Mouse (Mus musculus): ENCODE results near the gene Tmem150c. TPM values are rescaled to one million over a fixed set of nuclear protein-coding genes. Genes with fewer than 3 reads are reported as not detected.

Tmem150c gene
- polyA plus RNA-seq, 1 experiment from 2014 or later: 0.11 TPM

DNA sequence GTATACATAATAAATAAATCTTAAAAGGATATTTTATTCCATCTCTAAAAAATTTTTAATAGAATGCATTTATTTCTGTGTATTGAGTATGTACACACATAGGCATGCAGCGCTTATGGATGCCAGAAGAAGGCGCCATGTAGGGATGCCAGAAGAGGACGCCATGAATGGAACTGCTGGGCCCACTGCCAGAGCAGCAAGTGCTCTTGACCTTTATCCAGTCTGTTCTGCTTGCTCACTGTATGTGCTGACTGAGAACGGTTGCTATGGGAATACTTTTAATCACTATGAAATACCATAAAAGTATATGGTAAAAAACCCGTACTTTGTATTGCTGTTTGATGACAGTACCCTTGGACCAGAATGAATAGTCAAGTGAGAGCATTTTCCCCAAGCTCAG is 116.2 kb downstream of the Tmem150c start:
- WGBS (ENCODE audit: missing documents): 92% methylated on average over 5 of the region's 5 CpGs
- Histone ChIP-seq H3K36me3 (ENCODE audit: inconsistent target) (no peaks in the 10 kb centered on the region), H3K27ac (no peak overlapping the region), H3K79me2 (ENCODE audit: inconsistent target) (peaks cover 86% of the 10 kb centered on the region), H3K4me3 (ENCODE audit: inconsistent target) (no peak overlapping the region)

DNA sequence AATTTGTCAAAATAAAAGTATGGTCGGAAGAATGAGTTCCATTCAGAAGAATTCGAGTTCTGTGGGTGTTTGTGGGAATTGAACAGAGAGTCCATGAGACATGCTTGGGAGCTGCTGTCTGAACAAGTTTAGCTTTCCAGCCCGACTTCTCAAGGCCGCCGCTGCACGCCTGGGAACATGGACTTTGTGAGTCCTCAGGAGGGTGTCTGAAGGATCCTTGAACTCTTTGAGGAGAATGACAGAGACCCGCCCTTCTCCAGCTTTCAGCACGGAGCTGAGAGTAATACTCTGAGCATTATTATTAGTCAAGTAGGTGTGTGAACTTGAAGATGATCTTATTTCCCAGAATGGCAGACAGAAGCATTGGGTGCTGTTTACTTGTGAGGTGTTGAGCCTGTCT is 117.1 kb downstream of the Tmem150c start:
- H3K27ac ChIP-seq: no peak overlapping the region
- H3K36me3 ChIP-seq (ENCODE audit: inconsistent target): no peaks in the 10 kb centered on the region
- peaks cover 86% of the 10 kb centered on the region for H3K79me2 ChIP-seq (ENCODE audit: inconsistent target)
- WGBS (ENCODE audit: missing documents): 96% methylated on average over 8 of the region's 8 CpGs
- no peak overlapping the region for H3K4me3 ChIP-seq (ENCODE audit: inconsistent target)

GRCm38 (mm10) chr5:100041272-100041671 is 118.3 kb downstream of the Tmem150c start:
- Histone ChIP-seq H3K79me2 (ENCODE audit: inconsistent target) (peaks cover 86% of the 10 kb centered on the region), H3K4me3 (ENCODE audit: inconsistent target) (no peak overlapping the region), H3K36me3 (ENCODE audit: inconsistent target) (0 out of 2 replicates have a peak, but pooled peaks cover 3% of the 10 kb centered on the region), H3K27ac (no peak overlapping the region)
- 80% methylated on average over 4 of the region's 4 CpGs for WGBS (ENCODE audit: missing documents)

DNA sequence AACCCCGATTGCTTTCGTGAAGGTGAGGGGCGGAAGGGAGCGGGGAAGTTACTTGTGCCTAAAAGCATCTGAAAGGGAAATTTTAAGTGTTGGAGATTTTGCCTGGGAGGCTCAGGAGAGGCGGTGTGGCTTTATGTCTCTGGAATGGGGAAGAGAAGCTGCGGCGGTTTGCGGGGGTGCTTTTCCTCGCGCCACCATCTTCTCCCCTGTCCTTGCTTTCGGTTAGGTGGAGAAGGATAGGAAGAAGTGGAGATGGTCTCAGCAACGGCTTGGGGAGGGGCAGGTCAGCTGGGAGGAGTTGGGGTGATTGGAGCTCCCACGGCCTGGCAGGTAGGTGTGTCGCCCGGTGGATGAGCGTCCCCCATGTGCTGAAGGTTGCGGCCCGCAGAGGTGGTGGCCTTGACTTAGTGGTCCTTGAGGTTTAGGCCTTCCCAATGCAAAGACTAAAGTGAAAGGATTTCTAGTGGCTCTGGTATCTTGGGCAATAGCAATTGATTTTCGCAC is 119.3 kb downstream of the Tmem150c start:
- peak overlapping the region; percentile 91 for H3K4me3 ChIP-seq (ENCODE audit: inconsistent target)
- H3K27ac ChIP-seq: peak overlapping the region; percentile 64
- peaks cover 86% of the 10 kb centered on the region for H3K79me2 ChIP-seq (ENCODE audit: inconsistent target)
- WGBS (ENCODE audit: missing documents): 2% methylated on average over 19 of the region's 19 CpGs
- H3K36me3 ChIP-seq (ENCODE audit: inconsistent target): peaks cover 12% of the 10 kb centered on the region

- Histone ChIP-seq H3K27ac (peak within 1 kb of the TSS; percentile 64), H3K79me2 (ENCODE audit: inconsistent target) (peaks cover 86% of the 10 kb centered on the region), H3K4me3 (ENCODE audit: inconsistent target) (peak within 1 kb of the TSS; percentile 91), H3K36me3 (ENCODE audit: inconsistent target) (peaks cover 19% of the 10 kb centered on the region)
- under 1% methylated on average over 57 of the region's 57 CpGs for WGBS (ENCODE audit: missing documents)
Measured at GRCm38 (mm10) chr5:100039602-100040142, 119.9 kb downstream of the Tmem150c start, which contains the start of the genes Hnrnpdl and Enoph1. Gene Hnrnpdl, minus strand, starts transcription at chr5:100039664. Gene Enoph1, plus strand, starts transcription at chr5:100039985.

DNA sequence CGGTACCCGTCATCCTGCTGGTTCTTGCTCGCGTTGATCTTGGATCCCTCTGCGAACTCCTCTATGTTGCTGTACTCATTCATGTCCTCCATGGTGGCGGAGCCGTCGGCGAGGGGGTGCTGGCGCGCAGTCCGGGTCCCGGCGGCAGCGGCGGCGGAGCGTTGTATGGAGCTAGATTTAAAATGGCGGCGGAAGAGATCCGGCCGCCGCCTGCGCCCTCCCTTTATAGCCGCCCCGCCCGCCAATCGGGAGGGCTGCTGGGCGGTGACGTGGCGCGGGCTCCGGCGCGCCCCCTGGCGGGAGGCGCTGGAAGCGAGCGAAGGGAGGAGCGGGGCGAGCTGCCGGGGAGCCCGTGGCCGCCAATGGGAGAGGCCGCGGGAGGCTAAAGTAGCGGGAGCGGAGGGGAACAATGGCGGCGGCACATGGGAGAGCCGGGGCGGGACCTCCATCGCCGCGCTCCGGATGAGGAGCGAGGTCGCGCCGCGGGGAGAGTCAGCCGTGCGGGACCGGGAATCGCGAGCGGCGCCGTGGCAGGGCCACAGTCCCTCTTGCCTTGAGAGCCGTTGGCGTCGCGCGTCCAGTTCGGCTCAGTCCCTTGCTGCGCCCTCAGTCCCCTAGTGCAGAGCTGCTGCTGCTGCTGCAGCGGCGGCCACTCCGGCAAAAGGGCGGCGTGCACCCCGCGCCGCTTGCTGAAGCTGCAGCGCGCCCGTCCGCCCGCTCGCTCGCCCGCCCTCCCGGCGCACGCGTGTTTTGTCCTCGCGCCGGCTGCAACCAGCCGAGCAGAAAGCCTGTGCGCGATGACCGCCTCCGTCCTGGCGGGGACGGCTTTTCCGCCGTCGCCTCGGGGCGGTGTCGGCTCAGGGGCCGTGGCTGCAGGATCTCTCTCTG is 120.7 kb downstream of the Tmem150c start:
- peaks cover 86% of the 10 kb centered on the region for H3K79me2 ChIP-seq (ENCODE audit: inconsistent target)
- under 1% methylated on average over 110 of the region's 113 CpGs for whole genome bisulfite sequencing (ENCODE audit: missing documents)
- H3K36me3 ChIP-seq (ENCODE audit: inconsistent target): peaks cover 26% of the 10 kb centered on the region
- peak overlapping the region; percentile 79 for H3K4me3 ChIP-seq (ENCODE audit: inconsistent target)
- H3K27ac ChIP-seq: peak overlapping the region; percentile 48

DNA sequence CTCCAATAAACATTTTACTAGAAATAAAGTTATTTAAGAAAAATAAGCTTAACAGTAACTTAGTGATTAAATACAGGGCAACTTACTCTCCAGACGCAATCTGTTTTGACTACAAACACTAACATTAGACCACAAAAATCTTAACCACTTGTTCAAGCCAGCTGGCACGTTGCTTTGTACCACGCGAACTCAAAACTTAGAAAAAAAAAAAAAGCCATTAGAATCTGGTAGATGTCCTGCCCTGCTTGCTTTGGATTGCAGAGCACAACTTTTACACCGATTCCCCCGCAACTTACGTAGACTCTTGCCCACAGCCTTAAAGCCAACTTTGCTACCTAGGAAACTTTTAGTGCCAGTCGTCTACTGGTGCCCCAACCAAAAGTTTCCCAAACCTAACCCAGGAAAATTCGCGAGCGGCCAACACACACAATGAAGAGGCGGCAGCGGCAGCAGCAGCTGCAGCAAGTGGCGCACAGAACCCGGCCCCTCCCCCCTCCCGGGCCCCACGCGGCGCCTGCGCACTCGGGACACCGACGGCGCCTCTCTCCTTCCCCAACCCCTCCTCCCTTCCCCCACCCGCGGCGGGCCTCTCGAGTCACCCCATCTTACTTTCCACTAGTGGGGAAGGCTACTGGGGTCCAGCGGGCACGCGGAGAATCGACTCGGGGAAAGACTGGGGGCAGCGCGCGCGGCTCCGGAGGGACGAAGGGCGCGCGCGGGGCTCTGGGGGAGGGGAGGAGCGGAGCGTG is 121.5 kb downstream of the Tmem150c start:
- Histone ChIP-seq H3K36me3 (ENCODE audit: inconsistent target) (peaks cover 29% of the 10 kb centered on the region), H3K27ac (peak overlapping the region; percentile 48), H3K79me2 (ENCODE audit: inconsistent target) (peaks cover 86% of the 10 kb centered on the region), H3K4me3 (ENCODE audit: inconsistent target) (peak overlapping the region; percentile 79)
- WGBS (ENCODE audit: missing documents): under 1% methylated on average over 37 of the region's 45 CpGs

- H3K4me3 ChIP-seq (ENCODE audit: inconsistent target): peak overlapping the region; percentile 79; the same call in 1 of the 2 replicates
- 34% methylated on average over 7 of the region's 7 CpGs for WGBS (ENCODE audit: missing documents)
- no peak overlapping the region for H3K27ac ChIP-seq
- H3K36me3 ChIP-seq (ENCODE audit: inconsistent target): peaks cover 29% of the 10 kb centered on the region
- H3K79me2 ChIP-seq (ENCODE audit: inconsistent target): peaks cover 86% of the 10 kb centered on the region
Measured at GRCm38 (mm10) chr5:100036681-100037080, 122.9 kb downstream of the Tmem150c start.

GRCm38 (mm10) chr5:100035950-100036349 is 123.7 kb downstream of the Tmem150c start:
- Histone ChIP-seq H3K4me3 (ENCODE audit: inconsistent target) (no peak overlapping the region), H3K36me3 (ENCODE audit: inconsistent target) (peaks cover 29% of the 10 kb centered on the region), H3K27ac (no peak overlapping the region), H3K79me2 (ENCODE audit: inconsistent target) (peaks cover 81% of the 10 kb centered on the region)
- WGBS (ENCODE audit: missing documents): 79% methylated on average over 7 of the region's 7 CpGs

DNA sequence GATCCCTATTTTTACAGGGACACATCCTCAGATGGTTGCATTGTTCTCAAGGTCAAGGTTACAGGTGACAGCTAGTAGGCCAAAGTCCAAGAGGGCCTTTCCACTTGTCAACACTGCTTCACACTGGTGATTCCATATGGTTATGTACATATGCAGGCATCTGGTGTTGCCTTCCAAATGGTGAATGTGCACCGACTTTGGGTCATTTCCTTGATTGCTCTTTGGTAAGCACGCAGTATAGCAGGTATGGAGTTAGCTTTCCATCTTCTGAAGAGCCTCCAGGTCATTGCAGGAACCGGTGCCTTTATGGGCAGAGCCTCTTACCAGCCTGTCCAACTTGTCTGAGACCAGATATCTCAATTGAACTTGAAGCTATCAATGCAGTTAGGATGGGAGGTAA is 127.0 kb downstream of the Tmem150c start:
- peaks cover 62% of the 10 kb centered on the region for H3K79me2 ChIP-seq (ENCODE audit: inconsistent target)
- no peak overlapping the region for H3K27ac ChIP-seq
- 90% methylated on average over 3 of the region's 3 CpGs for WGBS (ENCODE audit: missing documents)
- H3K36me3 ChIP-seq (ENCODE audit: inconsistent target): peaks cover 29% of the 10 kb centered on the region
- no peak overlapping the region for H3K4me3 ChIP-seq (ENCODE audit: inconsistent target)

GRCm38 (mm10) chr5:100032107-100032506 is 127.5 kb downstream of the Tmem150c start:
- H3K36me3 ChIP-seq (ENCODE audit: inconsistent target): peaks cover 29% of the 10 kb centered on the region
- H3K79me2 ChIP-seq (ENCODE audit: inconsistent target): peaks cover 56% of the 10 kb centered on the region
- no peak overlapping the region for H3K27ac ChIP-seq
- no peak overlapping the region for H3K4me3 ChIP-seq (ENCODE audit: inconsistent target)
- WGBS (ENCODE audit: missing documents): 93% methylated on average over 2 of the region's 2 CpGs

- Histone ChIP-seq H3K27ac (no peak overlapping the region), H3K36me3 (ENCODE audit: inconsistent target) (peaks cover 14% of the 10 kb centered on the region), H3K79me2 (ENCODE audit: inconsistent target) (peaks cover 36% of the 10 kb centered on the region), H3K4me3 (ENCODE audit: inconsistent target) (no peak overlapping the region)
- WGBS (ENCODE audit: missing documents): 67% methylated on average over 6 of the region's 6 CpGs
Measured at GRCm38 (mm10) chr5:100030069-100030468, 129.5 kb downstream of the Tmem150c start.
